Mouse (Mus musculus) small intestine, adult 2 months (tissue): ENCODE results near the gene Osgin1. TPM values are rescaled to one million over a fixed set of nuclear protein-coding genes. Genes with fewer than 3 reads are reported as not detected.

Source experiments
- H3K27ac ChIP-seq: fragments of 200-500 bp; 2 replicates; pipeline ENCODE4 v1.5.1; 2012; ENCODE audit warnings: low read depth, low read length, control low read depth, inconsistent platforms; ENCODE audit not compliant: insufficient read depth
- H3K27me3 ChIP-seq: fragments of 200-500 bp; 2 replicates; pipeline ENCODE4 v1.6.1; 2012; ENCODE audit warnings: mild to moderate bottlenecking, moderate library complexity, low read length, inconsistent platforms; ENCODE audit not compliant: control insufficient read depth, insufficient read depth
- H3K36me3 ChIP-seq: fragments of 200-500 bp; 2 replicates; pipeline ENCODE4 v1.6.1; 2012; ENCODE audit warnings: mild to moderate bottlenecking, low read length, control low read depth, inconsistent platforms; ENCODE audit not compliant: control insufficient read depth, insufficient read depth
- H3K4me1 ChIP-seq: fragments of 200-500 bp; 2 replicates; pipeline ENCODE4 v1.6.1; 2012; ENCODE audit warnings: low read length, inconsistent platforms, mixed read lengths; ENCODE audit not compliant: control insufficient read depth, insufficient read depth, insufficient read length
- H3K4me3 ChIP-seq: fragments of 200-500 bp; 2 replicates; pipeline ENCODE4 v1.5.1; 2012; ENCODE audit warnings: low read depth, mild to moderate bottlenecking, control low read depth, inconsistent platforms, low read length, moderate library complexity
- CTCF ChIP-seq: fragments of 200-500 bp; IDR thresholded peaks from 2 replicates; pipeline ENCODE4 v1.5.1; 2012; ENCODE audit warnings: low read depth, mild to moderate bottlenecking, control low read depth, inconsistent platforms, low read length, moderate library complexity, mixed read lengths; ENCODE audit not compliant: insufficient replicate concordance, insufficient read length; ENCODE audit errors: extremely low read depth
- POLR2A ChIP-seq: fragments of 200-500 bp; IDR thresholded peaks from 2 replicates; pipeline ENCODE4 v1.6.1; 2012; ENCODE audit warnings: low read depth, mild to moderate bottlenecking, control low read depth, inconsistent platforms, low read length, moderate library complexity
- WGBS: fragments of 180-500 bp; shearing (Covaris S2); methylation state at CpG from one replicate; pipeline ENCODE4 v1.1.7; 2018; 5-methylcytosine and 5-hydroxymethylcytosine counted together
- polyA plus RNA-seq: library from polyadenylated mRNA; depleted of rRNA; stranded (reverse); fragments of >200 nt; gene quantifications from 2 replicates; pipeline ENCODE4 v1.2.3, GENCODE M21; 2012; rRNA removed

Osgin1 gene
- 78.7 and 306 TPM in 2 replicates for polyA plus RNA-seq

GRCm38 (mm10) chr8:119433582-119434174 is at the start of gene Osgin1:
Gene Osgin1, plus strand, starts transcription at chr8:119434124.
- H3K27ac ChIP-seq: peak within 1 kb of the TSS; percentile 72
- H3K27me3 ChIP-seq: no peaks in the 10 kb centered on the region
- H3K4me1 ChIP-seq: peaks cover 48% of the 10 kb centered on the region
- H3K4me3 ChIP-seq: no peak within 1 kb of the TSS
- no peaks in the 10 kb centered on the region for H3K36me3 ChIP-seq
- TF ChIP-seq POLR2A: no peak
- no peak for TF ChIP-seq CTCF
- 90% methylated on average over 13 of the region's 13 CpGs for WGBS

GRCm38 (mm10) chr8:119384478-119384877 is 49.4 kb upstream of the Osgin1 start:
- Histone ChIP-seq H3K36me3 (no peaks in the 10 kb centered on the region), H3K4me1 (no peaks in the 10 kb centered on the region), H3K4me3 (no peak overlapping the region), H3K27me3 (no peaks in the 10 kb centered on the region), H3K27ac (no peak overlapping the region)
- TF ChIP-seq POLR2A (no peak), CTCF (peak; percentile 50; the same call in 1 of the 2 replicates)
- WGBS: 19% methylated on average over 10 of the region's 10 CpGs

GRCm38 (mm10) chr8:119385854-119386253 is 48.1 kb upstream of the Osgin1 start:
- WGBS: 74% methylated on average over 6 of the region's 6 CpGs
- Histone ChIP-seq H3K4me1 (peaks cover 3% of the 10 kb centered on the region; the same call in 1 of the 2 replicates), H3K27me3 (no peaks in the 10 kb centered on the region), H3K36me3 (no peaks in the 10 kb centered on the region), H3K27ac (no peak overlapping the region), H3K4me3 (no peak overlapping the region)
- TF ChIP-seq CTCF (no peak), POLR2A (no peak)

- TF ChIP-seq POLR2A (no peak), CTCF (no peak)
- Histone ChIP-seq H3K4me3 (no peak overlapping the region), H3K27ac (no peak overlapping the region), H3K27me3 (no peaks in the 10 kb centered on the region), H3K4me1 (peaks cover 3% of the 10 kb centered on the region; the same call in 1 of the 2 replicates), H3K36me3 (no peaks in the 10 kb centered on the region)
- WGBS: 70% methylated on average over 6 of the region's 6 CpGs
These were observed 46.9 kb upstream of the Osgin1 start for GRCm38 (mm10) chr8:119386988-119387387.

GRCm38 (mm10) chr8:119394097-119394496 is 39.8 kb upstream of the Osgin1 start:
- Histone ChIP-seq H3K4me1 (peaks cover 14% of the 10 kb centered on the region), H3K36me3 (no peaks in the 10 kb centered on the region), H3K27me3 (no peaks in the 10 kb centered on the region), H3K4me3 (peak overlapping the region; percentile 89), H3K27ac (peak overlapping the region; percentile 74)
- 69% methylated on average over 9 of the region's 9 CpGs for WGBS
- TF ChIP-seq POLR2A (no peak), CTCF (no peak)

- Histone ChIP-seq H3K36me3 (no peaks in the 10 kb centered on the region), H3K4me3 (peak within 1 kb of the TSS; percentile 89), H3K4me1 (peaks cover 19% of the 10 kb centered on the region), H3K27me3 (no peaks in the 10 kb centered on the region), H3K27ac (peak within 1 kb of the TSS; percentile 74)
- TF ChIP-seq POLR2A (peak; percentile 86), CTCF (no peak)
- under 1% methylated on average over 44 of the region's 44 CpGs for WGBS
These were observed 39.3 kb upstream of the Osgin1 start, which contains the start of gene Mlycd for GRCm38 (mm10) chr8:119394524-119395026. Gene Mlycd, plus strand, starts transcription at chr8:119394878.
